Mouse (Mus musculus): ENCODE results near the gene Tmsb15l. TPM values are rescaled to one million over a fixed set of nuclear protein-coding genes. Genes with fewer than 3 reads are reported as not detected.
A peak's percentile ranks its signal among the peaks of the same experiment; 100 is the strongest.
"Not testable (repeated sequence)": the region's sequence is repeated elsewhere in the genome, so short reads cannot be mapped to it uniquely, and the experiment has no call there.

The Tmsb15l gene
- 1 to 10 TPM; 3.6 to 3.8 TPM for total RNA-seq (2021)
- long read RNA-seq, experiment 1 = 0 reads
- long read RNA-seq, experiment 2, partial matches to known transcripts = 0 of 1 reads
- long read RNA-seq, experiment 2, other reads (novel, unspliced or antisense) = 0 of 1 reads

GRCm38 (mm10) chrX:136976424-136977084 lies at the start of gene Tmsb15l, which contains the start of gene Tmsb15b1:
Gene Tmsb15l (minus strand): TSS chrX:136976869.
Gene Tmsb15b1 (minus strand): TSS chrX:136976874.
- Histone ChIP-seq H3K27ac (no peak within 1 kb of the TSS), H3K4me3 (peak within 1 kb of the TSS; percentile 34)
- no peak for TF ChIP-seq CTCF (IDR thresholded peaks at IDR 0.05)
- DNase-seq (ENCODE audit: extremely low spot score in 1 of 2, low spot score in 2 of 2) = peak in 1 of 2 experiments; percentile 68
- intact Hi-C loops (cut with DNase I) = loop anchor here (5.0 kb wide), 1 partner anchor 41 kb away; no protein-coding TSS in a partner anchor

- peak; percentile 22 to 62 for DNase-seq (ENCODE audit: extremely low spot score in 1 of 2, low spot score in 2 of 2)
- Histone ChIP-seq H3K27ac (no peak overlapping the region), H3K4me3 (no peak overlapping the region)
- peak; percentile 76 for TF ChIP-seq CTCF (IDR thresholded peaks at IDR 0.05)
- intact Hi-C loops (cut with DNase I) = loop anchor here (5.0 to 10.0 kb wide), 3 partner anchors 42 to 395 kb away; partner anchors contain the start of genes Morf4l2, Tmsb15b1, Tmsb15b2 and Tmsb15l
These were observed 42.6 kb upstream of the Tmsb15l start for GRCm38 (mm10) chrX:137019310-137019709.

- no peak for TF ChIP-seq CTCF (IDR thresholded peaks at IDR 0.05)
- intact Hi-C loops (cut with DNase I) = loop anchor here (2.0 to 10.0 kb wide), 4 partner anchors 40 to 393 kb away; partner anchors contain the start of genes Morf4l2, Tmsb15b1, Tmsb15b2 and Tmsb15l
- no peak for DNase-seq (ENCODE audit: extremely low spot score in 1 of 2, low spot score in 2 of 2)
- no peak overlapping the region for H3K27ac ChIP-seq
- H3K4me3 ChIP-seq = no peak overlapping the region
These were observed 41.0 kb upstream of the Tmsb15l start for GRCm38 (mm10) chrX:137017668-137018067.

GRCm38 (mm10) chrX:137015099-137015709 lies 38.5 kb upstream of the Tmsb15l start:
- Histone ChIP-seq H3K4me3 (no peak overlapping the region), H3K27ac (no peak overlapping the region)
- peak; percentile 24 to 43 for DNase-seq (ENCODE audit: extremely low spot score in 1 of 2, low spot score in 2 of 2)
- TF ChIP-seq CTCF (IDR thresholded peaks at IDR 0.05) = peak; percentile 74
- intact Hi-C loops (cut with DNase I) = loop anchor here (2.0 to 10.0 kb wide), 4 partner anchors 38 to 390 kb away; partner anchors contain the start of genes Morf4l2, Tmsb15b1, Tmsb15b2 and Tmsb15l

GRCm38 (mm10) chrX:136996256-136996655 lies 19.6 kb upstream of the Tmsb15l start:
- no peak for DNase-seq (ENCODE audit: extremely low spot score in 1 of 2, low spot score in 2 of 2)
- TF ChIP-seq CTCF (IDR thresholded peaks at IDR 0.05) = no peak
- Histone ChIP-seq H3K27ac (no peak overlapping the region), H3K4me3 (no peak overlapping the region)
- intact Hi-C loops (cut with DNase I) = no loop called here

- DNase-seq (ENCODE audit: extremely low spot score in 1 of 2, low spot score in 2 of 2) = peak in 1 of 2 experiments; percentile 14
- intact Hi-C loops (cut with DNase I) = no loop called here
- peak overlapping the region; percentile 89 for H3K27ac ChIP-seq
These were observed 17.0 kb upstream of the Tmsb15l start for GRCm38 (mm10) chrX:136993641-136994040.

GRCm38 (mm10) chrX:136992978-136993547 lies 16.4 kb upstream of the Tmsb15l start, which contains the start of gene Zcchc18:
Gene Zcchc18 (plus strand): TSS chrX:136993155.
- DNase-seq (ENCODE audit: extremely low spot score in 1 of 2, low spot score in 2 of 2) = peak; percentile 77 to 82
- H3K4me3 ChIP-seq = peak within 1 kb of the TSS; percentile 61
- intact Hi-C loops (cut with DNase I) = no loop called here
- no peak; the same call in 1 of the 2 replicates for TF ChIP-seq CTCF (IDR thresholded peaks at IDR 0.05)
- H3K27ac ChIP-seq = peak within 1 kb of the TSS; percentile 89

More at GRCm38 (mm10) chrX:136993641-136994040, 17.0 kb upstream of the Tmsb15l start:
- peak overlapping the region; percentile 61 for H3K4me3 ChIP-seq
- TF ChIP-seq CTCF (IDR thresholded peaks at IDR 0.05) = no peak

- intact Hi-C loops (cut with DNase I) = no loop called here
- DNase-seq (ENCODE audit: extremely low spot score in 1 of 2, low spot score in 2 of 2) = no peak
These were observed 15.7 kb upstream of the Tmsb15l start for GRCm38 (mm10) chrX:136992191-136992965.

GRCm38 (mm10) chrX:136991274-136991673 lies 14.6 kb upstream of the Tmsb15l start:
- no peak for TF ChIP-seq CTCF (IDR thresholded peaks at IDR 0.05)
- intact Hi-C loops (cut with DNase I) = no loop called here
- Histone ChIP-seq H3K27ac (no peak overlapping the region), H3K4me3 (no peak overlapping the region)
- DNase-seq (ENCODE audit: extremely low spot score in 1 of 2, low spot score in 2 of 2) = no peak

More at GRCm38 (mm10) chrX:136992191-136992965, 15.7 kb upstream of the Tmsb15l start:
- peak overlapping the region; percentile 89 for H3K27ac ChIP-seq
- TF ChIP-seq CTCF (IDR thresholded peaks at IDR 0.05) = no peak
- peak overlapping the region; percentile 61 for H3K4me3 ChIP-seq

- intact Hi-C loops (cut with DNase I) = no loop called here
These were observed 9.4 kb upstream of the Tmsb15l start for GRCm38 (mm10) chrX:136986039-136986438.

GRCm38 (mm10) chrX:136978616-136979015 lies 1.9 kb upstream of the Tmsb15l start:
- no peak overlapping the region for H3K4me3 ChIP-seq
- TF ChIP-seq CTCF (IDR thresholded peaks at IDR 0.05) = peak; percentile 57
- intact Hi-C loops (cut with DNase I) = loop anchor here (2.0 to 5.0 kb wide), 2 partner anchors 20 to 39 kb away; no protein-coding TSS in a partner anchor
- no peak overlapping the region for H3K27ac ChIP-seq
- DNase-seq (ENCODE audit: extremely low spot score in 1 of 2, low spot score in 2 of 2) = no peak

More at GRCm38 (mm10) chrX:136986039-136986438, 9.4 kb upstream of the Tmsb15l start:
- H3K4me3 ChIP-seq = no peak overlapping the region
- no peak for DNase-seq (ENCODE audit: extremely low spot score in 1 of 2, low spot score in 2 of 2)
- no peak for TF ChIP-seq CTCF (IDR thresholded peaks at IDR 0.05)
- no peak overlapping the region for H3K27ac ChIP-seq

- intact Hi-C loops (cut with DNase I) = loop anchor here (5.0 kb wide), 1 partner anchor 42 kb away; no protein-coding TSS in a partner anchor
- not testable (repeated sequence) for DNase-seq (ENCODE audit: extremely low spot score in 1 of 2, low spot score in 2 of 2); H3K27ac ChIP-seq
- peak within 1 kb of the TSS; percentile 34 for H3K4me3 ChIP-seq
These were observed 1.3 kb downstream of the Tmsb15l start, which contains the start of gene Tmsb15b2 for GRCm38 (mm10) chrX:136975397-136975796. Gene Tmsb15b2 (minus strand): TSS chrX:136975497.
